Mouse (Mus musculus): Measurements from ENCODE around the gene Ppp2r5d. TPM values are rescaled to one million over a fixed set of nuclear protein-coding genes. Genes with fewer than 3 reads are reported as not detected.

Gene Ppp2r5d
- polyA plus RNA-seq, 1 experiment from 2014 or later = 88.0 TPM

DNA sequence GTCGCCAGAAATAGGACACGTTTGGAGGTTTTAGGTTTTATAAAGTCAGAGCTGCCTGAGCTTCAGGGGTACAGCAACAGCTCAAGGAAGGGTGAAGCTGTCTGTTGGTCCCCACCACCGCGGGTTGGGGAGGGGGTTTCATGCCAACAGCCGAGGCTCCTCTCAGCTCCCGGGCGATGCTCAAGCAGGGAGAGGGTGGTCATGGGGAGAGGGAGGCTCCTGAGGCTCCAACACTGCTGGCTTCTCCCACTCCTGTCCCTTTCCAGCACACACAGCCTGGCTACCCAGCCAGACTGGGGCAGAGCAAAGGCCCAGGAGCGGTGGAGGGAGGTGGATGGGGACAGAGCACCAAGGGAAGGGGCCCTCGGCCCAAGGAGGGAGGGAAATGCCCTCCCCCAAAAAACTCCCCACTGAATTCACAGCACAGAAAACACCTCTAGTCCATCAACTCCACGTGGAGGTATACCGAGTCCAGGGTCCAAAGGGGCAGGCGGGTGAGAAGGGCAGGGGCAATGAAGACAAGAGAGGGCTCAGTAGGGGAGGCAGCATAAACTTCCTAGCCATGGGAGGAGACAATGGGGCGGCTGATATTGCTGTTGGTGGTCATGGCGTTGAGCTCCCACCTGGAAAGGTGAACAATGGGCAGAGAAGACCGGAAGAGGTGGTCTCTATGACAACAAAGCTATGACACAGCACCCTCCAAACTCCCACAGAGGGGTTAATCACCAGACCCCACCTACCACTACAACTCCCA lies 30.2 kb downstream of the Ppp2r5d start:
- peak overlapping the region; percentile 83 for H3K4me2 ChIP-seq (replicated peaks)
- H3K36me3 ChIP-seq = peaks cover 37% of the 10 kb centered on the region
- peak; percentile 53 for ATAC-seq (replicated peaks)
- H3K4me3 ChIP-seq = peak overlapping the region; percentile 73
- peak overlapping the region; percentile 69 for H3K27ac ChIP-seq (replicated peaks)
- H3K27me3 ChIP-seq = no peaks in the 10 kb centered on the region
- peak overlapping the region; percentile 60 for H3K9ac ChIP-seq (replicated peaks)
- H3K9me3 ChIP-seq = no peaks in the 10 kb centered on the region
- peaks cover 33% of the 10 kb centered on the region for H3K4me1 ChIP-seq
- 13% methylated on average over 14 of the region's 15 CpGs for WGBS

DNA sequence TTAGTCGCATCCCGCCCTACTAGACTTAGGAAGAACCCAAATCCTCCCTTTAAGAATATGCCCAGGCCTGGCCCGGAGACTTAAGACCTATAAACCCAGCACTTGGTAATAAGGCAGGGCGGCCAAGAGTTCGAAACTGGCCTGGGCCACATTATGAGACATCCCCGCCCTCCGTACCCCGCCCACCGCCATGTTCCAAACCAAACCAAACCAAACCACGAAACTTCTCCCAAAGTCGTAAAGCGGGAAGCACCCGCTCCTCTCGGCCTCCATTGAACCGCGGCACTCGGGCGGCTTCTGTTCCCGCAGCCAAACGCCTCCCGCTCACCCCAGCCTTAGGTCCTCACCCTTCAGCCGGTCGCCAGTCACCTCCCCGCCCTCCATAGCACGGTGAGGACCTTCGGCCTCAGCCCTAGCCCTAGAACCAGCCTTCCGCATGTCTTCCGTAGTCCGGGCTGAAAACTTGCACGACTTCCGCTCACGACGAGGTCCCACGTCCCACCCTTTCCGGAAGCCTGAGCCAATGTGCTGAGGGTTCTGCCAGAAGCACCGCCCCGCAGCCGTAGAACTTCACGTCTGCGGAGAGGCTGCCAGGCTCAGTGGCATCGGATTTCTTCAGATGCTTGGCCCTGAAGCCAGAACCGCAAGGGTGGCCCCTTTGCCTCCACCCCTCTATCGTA lies 30.9 kb downstream of the Ppp2r5d start, which contains the start of gene Rrp36:
TSS of gene Rrp36 (minus strand) at position 503 of the 680 bp plus-strand sequence.
- Histone ChIP-seq H3K9me3 (no peaks in the 10 kb centered on the region), H3K4me2 (replicated peaks) (peak within 1 kb of the TSS; percentile 83), H3K4me3 (peak within 1 kb of the TSS; percentile 73), H3K9ac (replicated peaks) (peak within 1 kb of the TSS; percentile 60), H3K27ac (replicated peaks) (peak within 1 kb of the TSS; percentile 69), H3K27me3 (no peaks in the 10 kb centered on the region), H3K4me1 (peaks cover 25% of the 10 kb centered on the region), H3K36me3 (peaks cover 44% of the 10 kb centered on the region)
- ATAC-seq (replicated peaks) = peak; percentile 94
- under 1% methylated on average over 43 of the region's 43 CpGs for WGBS

DNA sequence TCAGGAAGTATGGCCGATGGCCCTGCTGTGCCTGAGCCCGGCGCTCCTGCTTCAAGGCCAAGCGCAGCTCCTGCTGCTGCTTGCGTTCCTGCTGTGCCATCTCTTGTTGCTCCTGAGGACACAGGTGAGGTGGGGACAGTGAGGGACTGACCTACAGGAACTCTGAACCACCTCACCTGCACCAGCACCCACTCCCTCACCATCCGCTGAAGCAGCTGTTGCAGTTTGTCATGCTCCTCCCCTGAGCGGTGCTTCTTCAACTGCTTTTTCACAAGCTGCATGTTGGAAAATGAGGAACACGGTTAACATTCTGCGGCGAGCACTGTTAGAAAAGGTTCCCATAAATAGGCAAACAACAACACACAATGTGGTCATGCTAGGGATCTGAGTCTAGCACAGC lies 35.0 kb downstream of the Ppp2r5d start:
- Histone ChIP-seq H3K4me2 (replicated peaks) (no peak overlapping the region), H3K9me3 (no peaks in the 10 kb centered on the region), H3K9ac (replicated peaks) (no peak overlapping the region), H3K36me3 (peaks cover 34% of the 10 kb centered on the region), H3K27ac (replicated peaks) (no peak overlapping the region), H3K27me3 (no peaks in the 10 kb centered on the region), H3K4me1 (peaks cover 18% of the 10 kb centered on the region), H3K4me3 (no peak overlapping the region)
- 96% methylated on average over 10 of the region's 10 CpGs for WGBS
- ATAC-seq (replicated peaks) = no peak

DNA sequence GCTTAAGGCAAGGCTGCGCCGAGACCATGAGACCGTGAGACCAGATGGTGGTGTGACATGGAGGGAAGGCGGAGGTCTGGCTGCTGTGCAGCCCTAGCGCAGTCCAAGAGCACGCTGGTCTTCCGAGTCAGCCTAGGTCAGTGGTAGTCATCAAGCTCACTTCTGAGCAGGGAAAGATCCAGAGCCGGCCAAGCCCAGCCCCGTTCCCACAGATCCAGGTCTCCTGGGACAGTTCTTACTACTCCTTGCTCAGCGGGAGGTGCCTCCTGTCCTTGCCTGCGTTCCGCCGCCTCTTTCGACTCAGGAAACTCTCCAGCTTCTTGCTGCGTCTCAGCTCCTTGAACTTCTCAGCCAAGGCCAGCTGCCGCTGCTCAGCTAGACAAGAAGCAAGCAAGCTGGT lies 37.2 kb downstream of the Ppp2r5d start:
- Histone ChIP-seq H3K27ac (replicated peaks) (no peak overlapping the region), H3K9me3 (no peaks in the 10 kb centered on the region), H3K36me3 (peaks cover 53% of the 10 kb centered on the region), H3K4me1 (no peaks in the 10 kb centered on the region; the same call in 1 of the 2 replicates), H3K9ac (replicated peaks) (no peak overlapping the region), H3K27me3 (no peaks in the 10 kb centered on the region), H3K4me3 (no peak overlapping the region), H3K4me2 (replicated peaks) (no peak overlapping the region)
- ATAC-seq (replicated peaks) = no peak
- WGBS = 89% methylated on average over 16 of the region's 16 CpGs

DNA sequence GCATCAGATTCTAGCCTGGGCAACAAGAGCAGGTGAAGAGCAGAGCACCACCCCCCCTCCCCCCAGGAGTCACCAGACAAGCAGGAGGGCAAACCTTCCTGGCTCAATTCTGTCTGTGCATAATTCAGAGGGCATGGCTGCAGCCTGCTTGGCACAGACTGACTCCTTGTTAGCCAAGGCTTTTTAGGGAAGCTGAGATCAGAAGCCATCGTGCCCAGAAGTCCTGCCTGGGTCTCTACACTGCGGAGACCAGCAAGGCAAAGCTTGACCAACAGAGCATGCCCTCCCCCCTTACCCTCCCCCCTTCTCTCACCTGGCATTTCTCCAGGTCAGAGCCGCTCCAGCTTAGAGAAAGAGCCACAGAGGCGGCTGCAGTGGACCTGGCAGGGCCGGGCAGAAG lies 42.2 kb downstream of the Ppp2r5d start:
- WGBS = 88% methylated on average over 5 of the region's 5 CpGs
- Histone ChIP-seq H3K27me3 (no peaks in the 10 kb centered on the region), H3K27ac (replicated peaks) (no peak overlapping the region), H3K36me3 (peaks cover 80% of the 10 kb centered on the region), H3K4me3 (no peak overlapping the region), H3K9me3 (no peaks in the 10 kb centered on the region), H3K9ac (replicated peaks) (no peak overlapping the region), H3K4me2 (replicated peaks) (no peak overlapping the region), H3K4me1 (no peaks in the 10 kb centered on the region)
- no peak for ATAC-seq (replicated peaks)

DNA sequence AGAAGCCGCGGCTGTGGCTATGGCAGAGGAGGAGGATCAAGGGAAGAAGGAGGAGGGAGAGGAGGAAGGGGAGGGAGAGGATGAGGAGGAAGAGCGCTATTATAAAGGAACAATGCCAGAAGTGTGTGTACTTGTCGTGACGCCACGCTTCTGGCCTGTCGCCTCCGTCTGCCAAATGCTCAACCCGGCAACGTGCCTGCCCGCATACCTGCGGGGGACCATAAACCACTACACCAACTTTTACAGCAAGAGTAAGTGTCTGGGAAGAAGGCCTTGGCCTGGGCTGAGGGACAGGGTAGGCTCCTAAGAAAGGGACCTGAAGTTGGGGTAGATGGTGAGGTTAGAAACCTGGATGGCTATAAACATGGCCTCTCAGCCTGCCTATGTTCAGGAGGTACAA lies 42.9 kb downstream of the Ppp2r5d start:
- Histone ChIP-seq H3K27ac (replicated peaks) (no peak overlapping the region), H3K4me3 (no peak overlapping the region), H3K4me2 (replicated peaks) (no peak overlapping the region), H3K4me1 (no peaks in the 10 kb centered on the region), H3K36me3 (peaks cover 84% of the 10 kb centered on the region), H3K9me3 (no peaks in the 10 kb centered on the region), H3K27me3 (no peaks in the 10 kb centered on the region), H3K9ac (replicated peaks) (no peak overlapping the region)
- ATAC-seq (replicated peaks) = no peak
- WGBS = 89% methylated on average over 12 of the region's 12 CpGs

DNA sequence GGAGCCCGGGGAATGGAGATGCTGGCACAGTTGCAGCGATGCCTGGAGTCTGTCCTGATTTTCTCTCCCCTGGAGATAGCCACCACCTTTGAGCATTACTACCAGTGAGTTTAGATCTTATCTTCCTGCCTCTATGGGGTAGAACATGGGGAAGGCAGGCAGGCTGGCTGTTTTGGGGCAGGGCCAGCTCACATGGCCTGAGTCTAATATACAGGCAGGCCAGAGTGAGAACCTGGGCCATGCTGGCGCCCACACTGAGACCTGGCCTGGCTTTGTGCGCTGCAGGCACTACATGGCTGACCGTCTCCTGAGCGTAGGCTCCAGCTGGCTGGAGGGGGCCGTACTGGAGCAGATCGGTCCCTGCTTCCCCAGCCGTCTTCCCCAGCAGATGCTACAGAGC lies 43.6 kb downstream of the Ppp2r5d start:
- Histone ChIP-seq H3K4me3 (no peak overlapping the region), H3K4me1 (no peaks in the 10 kb centered on the region), H3K27me3 (no peaks in the 10 kb centered on the region), H3K9ac (replicated peaks) (no peak overlapping the region), H3K9me3 (no peaks in the 10 kb centered on the region), H3K36me3 (peaks cover 86% of the 10 kb centered on the region), H3K27ac (replicated peaks) (no peak overlapping the region), H3K4me2 (replicated peaks) (no peak overlapping the region)
- no peak for ATAC-seq (replicated peaks)
- WGBS = 96% methylated on average over 9 of the region's 9 CpGs

DNA sequence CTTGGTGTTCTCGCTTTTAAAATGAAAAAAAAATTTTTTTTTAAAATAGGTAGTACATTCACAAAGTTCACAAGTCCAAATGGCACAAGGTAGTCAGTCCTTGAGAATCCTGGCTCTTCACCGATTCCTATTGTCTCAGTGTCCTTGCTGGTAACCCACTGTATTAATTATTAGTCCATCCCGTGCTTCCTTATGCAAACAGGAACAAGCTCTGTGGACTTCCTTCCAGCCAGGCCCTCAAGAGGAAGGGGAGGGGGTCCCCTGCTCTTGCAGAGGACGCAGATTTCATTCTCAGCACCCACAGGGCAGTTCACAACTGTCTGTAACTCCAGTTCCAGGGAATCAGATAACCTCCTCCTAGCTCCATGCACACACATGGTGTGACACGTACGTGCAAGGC lies 48.9 kb downstream of the Ppp2r5d start:
- no peak overlapping the region for H3K4me3 ChIP-seq
- no peak overlapping the region for H3K27ac ChIP-seq (replicated peaks)
- H3K36me3 ChIP-seq = peaks cover 69% of the 10 kb centered on the region
- H3K9ac ChIP-seq (replicated peaks) = no peak overlapping the region
- no peak overlapping the region for H3K4me2 ChIP-seq (replicated peaks)
- WGBS = 85% methylated on average over 6 of the region's 6 CpGs
- H3K27me3 ChIP-seq = no peaks in the 10 kb centered on the region
- no peak for ATAC-seq (replicated peaks)
- H3K9me3 ChIP-seq = no peaks in the 10 kb centered on the region
- H3K4me1 ChIP-seq = peaks cover 20% of the 10 kb centered on the region

DNA sequence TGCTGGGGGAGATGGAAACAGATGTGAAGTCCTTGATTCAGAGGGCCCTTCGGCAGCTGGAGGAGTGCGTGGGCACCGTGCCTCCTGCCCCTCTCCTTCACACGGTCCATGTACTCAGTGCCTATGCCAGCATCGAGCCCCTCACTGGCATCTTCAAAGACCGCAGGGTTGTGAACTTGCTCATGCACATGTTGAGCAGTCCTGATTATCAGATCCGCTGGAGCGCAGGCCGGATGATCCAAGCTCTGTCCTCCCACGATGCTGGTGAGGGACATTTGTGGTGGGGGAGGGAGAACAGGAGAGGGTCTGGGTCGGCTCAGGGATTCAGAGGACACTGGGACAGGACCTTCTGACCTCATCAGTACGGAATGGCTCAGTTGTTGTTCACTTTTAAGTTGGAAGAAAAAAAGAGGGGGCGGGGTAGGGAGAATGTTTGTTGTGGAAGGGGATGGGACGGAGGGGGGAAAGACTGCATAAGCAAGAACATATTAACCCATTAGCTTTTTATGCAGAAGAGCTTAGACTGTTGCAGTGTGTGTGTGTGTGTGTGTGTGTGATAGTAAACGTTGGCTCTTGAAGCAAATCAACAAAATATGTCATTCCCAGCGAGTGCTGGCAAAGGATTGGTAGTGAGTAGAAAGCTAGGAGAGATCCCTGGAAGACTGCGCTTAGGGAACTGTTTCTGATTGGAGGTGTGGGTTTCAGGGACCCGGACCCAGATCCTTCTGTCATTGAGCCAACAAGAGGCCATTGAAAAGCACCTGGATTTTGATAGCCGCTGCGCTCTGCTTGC lies 53.0 kb downstream of the Ppp2r5d start:
- H3K4me1 ChIP-seq = peaks cover 36% of the 10 kb centered on the region
- H3K36me3 ChIP-seq = peaks cover 32% of the 10 kb centered on the region; the same call in 1 of the 2 replicates
- H3K9me3 ChIP-seq = no peaks in the 10 kb centered on the region
- WGBS = 74% methylated on average over 20 of the region's 20 CpGs
- H3K4me3 ChIP-seq = peak overlapping the region; percentile 73
- peak overlapping the region; percentile 92 for H3K9ac ChIP-seq (replicated peaks)
- no peak for ATAC-seq (replicated peaks)
- no peak overlapping the region for H3K27ac ChIP-seq (replicated peaks)
- H3K27me3 ChIP-seq = no peaks in the 10 kb centered on the region
- H3K4me2 ChIP-seq (replicated peaks) = peak overlapping the region; percentile 87

DNA sequence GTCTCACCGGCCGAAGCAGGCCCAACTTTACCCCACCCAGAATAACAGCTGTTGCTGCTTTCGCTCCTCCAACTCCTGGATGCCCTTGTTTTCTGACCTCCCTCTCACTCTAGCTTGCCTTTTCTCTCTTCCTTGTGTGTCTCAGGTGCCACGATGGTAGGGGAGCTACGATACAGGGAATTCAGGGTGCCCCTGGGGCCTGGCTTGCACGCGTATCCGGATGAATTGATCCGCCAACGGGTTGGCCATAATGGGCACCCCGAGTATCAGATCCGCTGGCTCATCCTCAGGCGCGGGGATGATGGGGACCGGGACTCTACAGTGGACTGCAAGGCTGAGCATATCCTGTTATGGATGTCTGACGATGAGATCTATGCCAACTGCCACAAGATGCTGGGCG lies 53.6 kb downstream of the Ppp2r5d start:
- Histone ChIP-seq H3K36me3 (peaks cover 25% of the 10 kb centered on the region; the same call in 1 of the 2 replicates), H3K4me3 (peak overlapping the region; percentile 73), H3K4me2 (replicated peaks) (peak overlapping the region; percentile 87), H3K4me1 (peaks cover 42% of the 10 kb centered on the region), H3K27ac (replicated peaks) (no peak overlapping the region), H3K9me3 (no peaks in the 10 kb centered on the region), H3K9ac (replicated peaks) (peak overlapping the region; percentile 92), H3K27me3 (no peaks in the 10 kb centered on the region)
- ATAC-seq (replicated peaks) = no peak
- 79% methylated on average over 17 of the region's 17 CpGs for WGBS

DNA sequence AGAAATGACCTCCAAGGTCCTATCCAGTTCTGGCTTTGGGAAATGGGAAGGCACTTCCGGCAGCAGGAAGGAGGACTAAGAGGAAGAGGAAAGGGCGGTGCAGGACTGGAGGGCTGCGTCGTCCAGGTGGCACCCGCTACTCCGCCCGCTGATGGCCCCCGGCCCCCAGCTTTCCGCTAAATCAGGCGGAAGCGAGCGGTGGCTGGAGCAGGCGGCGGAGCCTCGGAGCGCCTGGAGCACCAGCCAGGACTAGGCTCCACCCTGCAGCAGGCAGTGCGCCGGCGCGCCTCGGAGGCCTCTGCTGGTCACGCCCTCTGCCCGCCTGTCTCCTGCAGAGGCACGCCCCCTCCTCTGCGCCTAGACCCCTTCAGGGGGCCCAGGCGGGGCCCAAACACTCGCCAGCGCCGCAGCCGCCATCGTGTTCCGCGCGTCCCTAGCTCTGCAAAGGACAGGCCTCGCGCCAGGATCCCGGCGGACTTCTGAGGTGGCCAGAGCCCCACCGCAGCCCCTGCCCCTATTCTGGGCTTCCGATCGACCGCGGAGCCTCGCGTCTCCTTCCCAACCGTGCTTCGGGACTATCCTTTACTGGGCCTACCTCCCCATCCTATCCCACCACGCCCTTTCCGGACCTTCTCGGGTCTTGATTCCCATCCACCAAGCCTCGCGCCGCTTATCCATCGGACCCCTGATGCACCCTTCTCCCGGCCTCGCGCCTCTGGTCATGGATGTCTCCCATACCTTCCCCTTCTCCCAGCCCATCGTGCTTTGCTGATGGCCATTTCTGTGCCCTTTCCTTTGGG lies 54.5 kb downstream of the Ppp2r5d start, which contains the start of gene Cul7:
TSS of gene Cul7 (plus strand) at position 106 of the 800 bp plus-strand sequence.
- Histone ChIP-seq H3K27ac (replicated peaks) (peak within 1 kb of the TSS; percentile 92), H3K9me3 (no peaks in the 10 kb centered on the region), H3K36me3 (peaks cover 19% of the 10 kb centered on the region; the same call in 1 of the 2 replicates), H3K27me3 (no peaks in the 10 kb centered on the region), H3K4me1 (peaks cover 43% of the 10 kb centered on the region), H3K9ac (replicated peaks) (peak within 1 kb of the TSS; percentile 92), H3K4me2 (replicated peaks) (peak within 1 kb of the TSS; percentile 87), H3K4me3 (peak within 1 kb of the TSS; percentile 73)
- ATAC-seq (replicated peaks) = peak; percentile 95
- WGBS = under 1% methylated on average over 58 of the region's 58 CpGs
